Mouse (Mus musculus) lung, adult 18-20 months (tissue): ENCODE data around the gene Copg2.

Source experiments
- DNase-seq, 2 experiments: peaks; one replicate each; pipeline ENCODE4 v3.0.0; 2022; ENCODE audit warnings: mixed read lengths in 2 of 2

Copg2 gene

DNA sequence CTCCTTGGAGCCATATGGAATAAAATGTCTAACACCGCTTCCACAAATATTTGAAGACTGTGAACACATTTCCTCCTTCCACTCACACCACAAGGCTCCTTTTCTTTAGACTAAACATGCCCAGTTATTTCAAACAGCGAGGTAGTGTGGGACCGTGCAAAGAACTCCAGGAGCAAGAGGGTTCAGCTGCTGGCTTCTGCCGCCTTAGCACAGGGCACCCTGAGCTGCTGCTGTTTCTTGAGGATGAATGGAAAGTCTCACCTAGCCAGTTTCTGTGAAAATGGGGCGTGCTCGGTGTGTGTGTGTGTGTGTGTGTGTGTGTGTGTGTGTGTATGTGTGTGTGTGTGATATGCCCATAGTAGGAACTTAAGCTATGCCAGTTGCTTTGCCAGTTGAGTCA, 162.1 kb downstream of the Copg2 start:
- no peak for DNase-seq

DNA sequence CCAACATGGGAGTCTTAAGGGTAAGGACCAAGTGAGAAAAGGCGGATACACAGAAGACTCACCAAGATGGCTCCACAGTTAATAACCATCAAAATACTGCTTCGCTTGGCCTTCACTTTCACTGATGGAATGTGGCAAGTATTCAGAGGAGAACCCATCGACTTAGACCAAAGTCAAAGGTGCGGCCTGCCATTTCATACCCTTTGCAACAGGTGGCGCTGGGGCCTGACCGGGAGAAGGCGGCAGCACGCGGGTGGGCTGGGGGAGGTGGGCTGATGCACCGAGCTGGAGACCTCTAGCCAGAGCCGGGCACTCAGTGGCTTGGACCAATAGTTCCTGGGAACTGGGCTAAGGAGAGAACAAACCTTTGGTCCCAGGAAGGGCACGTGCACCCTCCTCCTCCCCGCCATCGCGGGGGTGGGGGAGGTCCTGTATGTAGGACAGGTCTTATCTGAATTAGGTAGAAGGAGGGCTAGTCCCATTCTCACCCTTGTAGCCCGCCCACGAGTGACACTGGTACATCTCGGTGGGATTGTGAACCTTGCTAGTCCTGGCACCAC, 163.9 kb downstream of the Copg2 start:
- no peak for DNase-seq

DNA sequence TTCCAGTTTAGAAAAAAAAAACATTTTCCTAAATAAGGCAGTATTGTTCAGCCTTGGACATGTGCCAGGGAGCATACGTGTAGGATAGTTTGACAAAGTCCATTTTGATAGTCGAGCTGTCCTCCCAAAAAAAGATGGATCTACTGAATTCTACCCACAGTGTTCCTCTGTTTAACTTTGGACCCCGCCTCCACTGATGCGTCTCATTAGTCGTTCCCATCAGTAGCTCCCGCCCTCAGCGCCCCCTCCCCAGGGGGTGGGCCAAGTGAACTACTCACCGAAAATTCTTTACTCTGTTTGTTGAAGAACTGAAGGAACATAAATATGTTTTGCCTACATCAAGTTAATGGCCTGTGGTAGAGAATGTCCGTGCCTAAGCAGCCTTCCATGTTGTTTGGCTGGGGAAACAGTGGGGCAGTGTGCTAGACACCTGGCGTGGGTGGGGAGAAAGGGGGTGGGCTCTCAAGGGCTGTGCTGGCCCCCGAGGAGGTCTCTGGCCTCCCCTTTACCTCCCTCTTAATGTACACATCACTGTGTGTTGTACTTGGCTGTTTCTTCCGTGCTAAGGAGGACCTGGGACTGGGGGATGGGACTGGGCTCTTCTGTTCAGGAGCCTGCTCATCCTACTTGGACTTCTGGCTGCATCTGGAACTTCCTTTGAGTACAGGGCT, 166.2 kb downstream of the Copg2 start:
- DNase-seq: no peak

DNA sequence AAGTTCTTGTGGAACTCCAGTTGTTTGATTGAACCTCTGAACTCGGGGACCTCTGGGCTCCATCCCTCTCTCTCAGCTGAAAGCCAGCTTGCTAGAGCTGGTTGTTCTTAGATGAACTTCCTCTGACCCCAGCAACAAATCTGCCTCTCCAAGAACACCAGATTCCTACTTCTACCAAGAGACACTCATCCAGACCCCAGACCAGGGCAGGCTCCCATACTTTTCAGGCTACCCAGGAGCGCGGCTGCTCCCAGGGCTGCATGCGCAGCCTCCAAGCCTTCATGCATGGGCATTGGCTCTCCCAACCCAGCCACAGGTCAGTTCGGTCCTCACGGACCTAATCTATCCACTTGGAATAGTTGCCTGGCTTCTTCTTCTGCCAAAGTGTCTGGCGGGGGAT, 173.3 kb downstream of the Copg2 start, which contains the start of gene Mest:
Gene Mest (plus strand): TSS at position 217 of the 400 bp plus-strand sequence.
- no peak for DNase-seq

DNA sequence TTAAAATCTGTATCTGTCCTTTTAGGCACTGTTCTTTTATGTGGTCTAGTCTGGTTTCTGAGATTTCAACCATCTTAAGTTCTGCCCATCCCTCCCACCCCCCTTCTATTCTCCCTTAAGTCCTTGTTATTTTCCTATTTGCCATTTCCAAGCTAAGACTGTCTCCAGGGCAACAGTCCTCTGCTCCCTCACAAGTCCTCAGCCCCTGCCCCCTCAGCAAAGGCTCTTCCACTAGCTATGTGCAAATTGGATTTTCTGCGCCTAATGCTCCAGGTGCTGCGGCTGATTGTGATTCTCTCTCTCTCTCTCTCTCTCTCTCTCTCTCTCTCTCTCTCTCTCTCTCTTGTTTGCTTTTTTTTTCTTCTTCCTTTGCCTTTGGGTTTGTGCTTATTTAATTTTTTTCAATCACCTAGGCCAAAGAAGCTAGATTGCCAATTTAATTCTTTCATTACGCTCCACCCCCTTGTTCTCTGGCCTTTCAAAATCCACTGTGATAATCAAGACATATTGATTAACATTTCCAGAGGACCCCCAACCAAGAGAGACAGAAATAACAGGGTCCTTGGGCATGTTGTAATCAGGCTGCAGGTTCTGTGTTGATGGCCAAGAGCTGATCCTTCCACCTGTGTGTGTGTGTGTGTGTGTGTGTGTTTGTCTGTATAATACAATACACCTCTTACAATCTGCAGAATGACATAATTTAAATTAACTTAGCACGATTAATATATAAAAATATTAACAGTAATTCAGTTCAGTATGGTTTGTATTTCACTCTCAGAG, 174.0 kb downstream of the Copg2 start:
- DNase-seq: no peak

DNA sequence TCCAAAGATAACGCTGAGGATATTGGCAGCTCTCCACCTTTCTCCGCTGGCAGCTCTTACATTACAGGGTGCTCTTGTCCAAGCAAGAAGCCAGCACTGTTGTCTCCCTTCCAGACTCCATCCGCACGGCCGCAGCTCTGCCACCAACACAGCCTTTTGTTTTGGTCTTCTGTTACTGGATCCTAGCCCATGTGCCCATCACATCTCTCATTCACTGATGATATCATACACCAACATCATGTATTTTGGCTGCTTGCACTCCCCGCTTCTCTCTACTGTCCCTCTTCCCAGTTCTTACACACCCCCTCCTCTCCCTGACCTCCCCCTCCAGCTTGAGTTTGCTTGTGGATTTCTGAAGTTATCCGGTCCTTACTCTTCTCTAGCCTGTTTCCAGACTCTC, 179.8 kb downstream of the Copg2 start:
- DNase-seq: peak; percentile 33 to 44

DNA sequence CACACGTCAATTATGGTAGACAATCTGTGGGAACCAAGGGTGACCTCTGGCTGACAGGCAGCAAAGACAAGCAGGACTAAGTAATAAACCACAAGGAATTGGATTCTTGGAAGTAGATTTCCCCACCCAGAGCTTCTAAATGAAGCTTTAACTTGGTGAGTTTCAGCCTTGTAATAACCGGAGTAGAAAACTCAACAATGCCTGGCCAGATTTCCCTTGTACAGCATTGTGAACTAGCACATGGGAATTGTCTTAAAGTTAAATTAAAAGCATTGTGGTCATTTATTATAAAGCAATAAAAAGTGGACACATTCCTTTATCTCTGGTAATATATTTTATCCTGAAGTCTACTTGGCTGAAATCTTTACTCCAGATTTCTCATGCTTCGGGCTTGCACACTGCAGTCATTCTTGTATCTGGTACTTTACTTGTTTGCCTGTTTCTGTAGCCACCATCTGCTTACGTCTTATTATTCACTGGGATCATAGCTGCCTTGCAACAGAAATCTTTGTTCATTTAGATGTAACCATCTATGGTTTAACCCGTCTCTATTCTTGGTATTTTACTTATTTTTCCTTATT, 181.6 kb downstream of the Copg2 start:
- no peak for DNase-seq

DNA sequence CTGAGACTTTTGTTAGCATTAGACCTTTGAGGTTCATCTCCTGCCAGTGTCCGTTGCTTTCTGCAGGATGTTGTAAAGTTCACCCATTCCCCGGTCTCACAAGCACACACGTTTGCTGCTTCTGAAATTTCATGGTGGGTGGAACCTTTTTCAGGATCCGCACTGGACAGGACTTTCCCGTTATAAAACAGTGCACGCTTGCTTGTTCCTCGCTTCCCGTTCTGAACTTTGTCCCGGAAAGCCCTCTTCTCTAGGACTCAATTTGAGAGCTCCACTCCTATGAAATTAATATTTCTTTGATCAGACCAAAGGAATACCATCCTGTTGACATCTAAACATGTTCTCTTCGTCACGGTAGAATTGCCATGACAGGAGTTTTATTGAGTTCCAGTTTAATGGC, 182.7 kb downstream of the Copg2 start:
- DNase-seq: no peak

DNA sequence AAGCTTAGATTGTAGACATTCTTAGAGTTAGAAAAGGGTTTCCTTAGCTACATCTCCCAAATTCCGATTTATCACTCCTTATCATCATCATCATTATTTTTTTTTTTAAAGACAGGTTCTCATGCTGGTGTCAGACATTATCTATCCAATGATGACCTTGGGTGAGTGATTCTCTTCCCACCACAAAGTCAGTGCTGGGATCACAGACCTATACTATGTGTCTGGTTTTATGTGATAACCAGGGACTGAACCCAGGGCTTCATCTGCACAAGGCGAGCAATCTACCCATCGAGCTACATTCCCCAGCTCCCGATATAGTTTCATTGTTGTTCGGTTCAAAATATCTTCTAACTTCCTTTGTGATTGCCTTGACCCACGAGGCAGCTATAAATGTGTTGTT, 183.1 kb downstream of the Copg2 start:
- DNase-seq: no peak

DNA sequence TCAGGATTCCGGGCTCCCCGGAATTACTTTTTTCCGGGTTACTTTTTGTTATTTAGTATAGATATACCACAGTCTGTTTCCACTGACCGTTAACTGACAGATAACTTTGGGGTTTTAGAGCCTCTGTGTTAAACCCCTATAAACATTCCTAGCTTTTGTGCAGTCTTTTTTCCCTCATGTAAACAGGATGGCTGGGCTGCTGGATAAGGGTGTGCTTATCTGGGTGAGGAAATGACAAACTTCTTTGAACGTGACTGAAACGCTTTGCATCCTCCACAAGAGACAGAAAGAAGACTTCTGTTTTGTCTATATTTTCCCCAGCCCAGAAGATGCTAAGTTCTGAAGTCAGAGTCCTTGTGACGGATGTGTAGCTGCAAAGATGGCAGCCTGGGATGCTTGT, 184.1 kb downstream of the Copg2 start:
- DNase-seq: peak in 1 of 2 experiments; percentile 52

DNA sequence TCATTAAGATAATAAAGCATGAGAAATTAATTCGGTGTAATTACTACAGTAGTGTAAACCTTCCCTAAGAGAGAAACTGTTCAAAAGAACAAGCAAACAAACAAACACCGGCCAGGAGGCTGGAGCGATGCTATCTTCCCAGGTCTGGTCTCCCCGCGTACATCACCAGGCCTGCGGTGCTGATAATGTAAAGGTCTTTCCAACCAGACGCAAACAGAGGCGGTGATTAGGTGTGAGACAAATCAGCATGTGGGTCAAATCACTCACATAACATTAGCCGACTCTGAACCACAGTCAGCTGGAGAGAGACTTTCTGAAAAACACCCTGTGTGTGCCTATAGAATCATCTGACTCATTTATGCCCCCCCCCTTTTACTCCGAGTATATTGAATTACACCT, 185.2 kb downstream of the Copg2 start:
- no peak for DNase-seq

DNA sequence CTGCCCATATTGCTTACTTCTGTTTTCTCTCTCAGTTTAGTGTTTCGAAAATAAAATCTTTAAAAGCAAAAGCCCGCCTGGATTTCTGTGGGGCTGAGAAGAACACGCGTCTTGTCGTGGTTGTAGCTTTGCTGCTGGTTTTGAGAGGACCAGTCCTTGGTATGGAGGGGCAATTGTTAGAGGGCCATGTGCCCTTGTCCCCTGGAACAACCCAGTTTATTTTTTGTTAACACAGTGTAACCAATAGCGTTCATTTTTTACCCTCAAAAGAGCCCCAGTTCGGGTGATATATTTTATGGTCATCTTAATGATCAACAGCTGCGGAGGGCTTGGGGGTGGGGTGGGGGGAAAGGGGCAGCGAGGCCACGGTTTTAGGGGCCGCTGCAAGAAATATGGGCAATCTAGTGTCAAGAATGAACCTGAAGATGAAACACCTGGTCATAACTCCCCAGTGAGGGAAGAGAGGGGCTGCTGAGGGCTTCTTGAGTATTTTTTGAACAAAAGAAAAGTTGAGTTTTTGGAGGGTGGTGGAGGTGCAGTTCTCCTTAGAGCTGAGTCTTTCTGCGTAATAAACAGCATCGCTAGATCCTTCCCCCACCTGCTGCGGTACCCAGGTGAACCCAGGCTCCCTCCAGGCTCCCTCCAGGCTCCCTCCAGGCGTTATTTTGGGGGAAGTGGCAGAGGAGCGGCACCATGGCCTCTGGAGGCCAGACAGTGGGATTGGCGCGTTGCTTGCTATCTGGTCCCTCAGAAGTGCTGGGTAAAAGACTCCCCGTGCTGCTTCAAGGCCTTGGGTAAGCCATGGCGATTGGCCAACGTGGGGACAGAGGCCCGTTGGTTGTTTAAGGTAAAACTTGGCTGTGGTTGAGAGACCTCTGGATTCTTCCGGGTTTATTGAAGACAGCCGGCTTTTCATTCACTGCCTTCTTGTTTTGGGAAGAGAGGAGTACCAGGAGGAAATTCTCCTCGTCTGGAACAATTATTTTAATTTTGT, 185.9 kb downstream of the Copg2 start:
- no peak for DNase-seq

DNA sequence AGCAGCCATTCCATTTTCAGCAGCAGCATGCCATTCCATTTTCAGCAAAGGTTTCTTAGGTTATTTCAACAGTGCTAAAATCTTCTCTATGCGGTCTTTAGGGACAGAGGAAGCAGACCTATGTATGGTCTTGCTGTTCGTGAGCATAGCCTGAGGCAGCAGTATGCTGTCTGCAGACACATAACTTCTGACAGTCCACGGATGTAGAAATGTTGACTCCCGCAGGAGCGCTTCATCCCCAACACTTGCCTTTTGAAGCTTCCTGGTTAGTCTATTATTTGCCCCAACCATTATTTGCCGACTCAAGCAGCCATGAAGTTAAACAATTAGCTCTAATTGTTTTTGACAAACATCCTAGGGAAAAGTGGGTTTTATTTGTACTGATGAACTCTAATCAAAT, 187.5 kb downstream of the Copg2 start:
- no peak for DNase-seq

DNA sequence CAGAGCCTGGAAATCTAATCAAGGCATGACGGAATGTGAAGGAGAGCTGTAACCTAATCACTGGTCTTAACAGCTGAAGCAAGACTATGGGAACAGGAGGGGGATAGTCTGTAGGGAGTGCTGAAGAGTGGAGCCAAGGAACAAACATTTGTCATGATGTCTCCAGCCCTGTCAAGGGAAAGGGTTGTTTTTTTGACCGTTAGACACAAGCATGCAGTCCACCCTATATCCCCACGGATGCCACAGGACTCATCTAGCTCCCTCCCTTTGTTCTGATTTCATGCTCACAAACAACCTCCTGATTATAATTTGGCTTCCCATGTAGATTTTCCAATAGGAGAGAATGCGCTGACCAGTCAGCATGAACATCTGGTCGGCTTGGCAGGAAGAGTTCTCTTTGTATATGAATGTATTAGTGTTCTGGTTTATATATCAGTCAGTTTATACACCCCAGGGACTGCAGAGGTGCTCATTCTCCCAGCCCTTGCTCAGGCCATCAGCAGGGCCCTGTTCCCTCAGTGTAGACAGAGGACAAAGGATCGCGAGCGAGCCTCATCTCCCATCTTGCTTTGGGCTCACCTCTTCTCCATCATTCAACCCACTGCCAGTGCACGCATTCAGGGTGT, 192.5 kb downstream of the Copg2 start:
- DNase-seq: no peak

DNA sequence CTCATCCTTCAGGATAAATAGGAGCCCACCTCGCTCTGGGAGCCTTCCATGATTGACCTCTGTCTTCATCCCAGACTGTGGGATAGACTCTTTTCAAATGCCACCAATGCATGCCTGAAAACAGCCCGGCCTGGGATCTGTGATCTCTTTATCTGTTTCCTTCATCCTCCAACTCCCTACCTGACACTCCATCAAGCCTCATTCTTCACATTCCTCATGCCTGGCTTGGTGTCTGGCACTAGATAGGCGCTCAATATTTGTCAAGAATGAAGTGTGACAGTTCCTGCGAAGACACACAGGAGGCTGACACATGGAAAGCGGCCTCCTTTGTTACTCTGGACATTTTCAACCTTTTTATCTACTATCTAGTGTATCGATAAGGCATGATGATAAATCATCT, 193.1 kb downstream of the Copg2 start:
- no peak for DNase-seq

DNA sequence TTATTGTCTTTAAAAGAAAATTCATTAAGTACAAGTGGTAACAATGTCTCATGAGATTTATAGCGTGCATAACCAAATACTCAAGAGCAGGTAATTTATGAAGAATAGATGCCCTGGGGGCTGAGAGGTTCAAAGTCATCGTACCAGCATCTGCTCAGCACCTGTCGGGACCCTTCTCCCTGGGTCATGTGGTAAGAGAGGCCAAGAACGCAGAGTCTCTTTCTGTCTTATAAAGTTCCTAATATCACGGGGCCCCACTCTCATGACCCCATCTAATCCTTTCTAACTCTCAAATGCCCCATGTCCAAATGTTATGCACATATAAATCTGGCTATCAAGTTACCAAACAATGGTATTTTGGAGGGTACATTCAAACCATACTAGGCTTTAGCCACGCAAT, 193.7 kb downstream of the Copg2 start:
- DNase-seq: no peak

DNA sequence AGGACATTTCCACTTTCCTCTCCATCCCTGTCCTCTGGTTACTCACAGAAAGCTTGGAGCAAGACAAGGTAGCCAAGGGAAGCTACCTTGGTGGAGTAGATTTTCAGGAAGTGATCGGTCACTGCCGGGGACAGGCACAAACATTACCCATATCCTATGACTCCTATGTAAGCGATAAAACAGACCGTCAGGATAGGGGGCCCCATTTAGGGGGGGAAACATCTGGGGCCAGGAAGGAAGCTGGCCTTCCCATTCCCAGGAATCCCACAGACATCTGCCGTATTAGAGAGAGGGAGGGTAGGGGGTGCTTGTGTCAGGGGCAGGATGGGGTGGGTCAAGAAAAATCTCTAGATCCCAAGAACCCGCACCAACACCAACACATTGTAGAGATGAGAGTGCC, 196.4 kb downstream of the Copg2 start:
- DNase-seq: no peak

DNA sequence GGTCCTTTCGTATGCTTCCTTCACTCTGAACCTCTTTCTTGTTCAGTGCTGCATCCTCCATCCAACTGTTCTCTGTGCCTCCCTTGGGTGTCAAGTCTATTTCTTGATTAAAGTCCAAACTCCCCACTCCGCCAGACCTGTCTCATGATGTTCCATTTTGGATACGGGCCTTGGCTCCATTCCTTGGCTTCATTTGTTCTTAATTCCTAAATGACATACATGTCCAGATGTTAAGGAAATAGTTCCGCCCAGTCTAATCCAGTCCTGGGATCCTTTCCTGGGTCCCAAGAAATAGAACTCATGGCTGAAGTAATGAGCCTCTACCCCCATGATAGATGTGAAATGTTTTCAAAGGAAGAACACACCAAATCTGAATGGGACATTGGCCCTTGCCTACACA, 198.6 kb downstream of the Copg2 start:
- no peak for DNase-seq
